Mouse (Mus musculus): ENCODE data around the gene Npl.

- TF ChIP-seq CTCF (IDR thresholded peaks at IDR 0.05; ENCODE audit: insufficient read depth, low read depth, low read length) (no peak), POLR2A (IDR thresholded peaks at IDR 0.05; ENCODE audit: insufficient read depth, low read depth, low read length) (no peak)
Measured at GRCm38 (mm10) chr1:153599302-153600045, 49.6 kb upstream of the Npl start.
